Mouse (Mus musculus) gastrocnemius, postnatal 14 days (tissue): ENCODE data around the gene Timp3. TPM values are rescaled to one million over a fixed set of nuclear protein-coding genes. Genes with fewer than 3 reads are reported as not detected.

Source experiments
- DNase-seq: peaks from one replicate; pipeline ENCODE4 v3.0.0; 2021; ENCODE audit warnings: mixed read lengths
- intact Hi-C: fragments of 180-260 bp; cut with DNase I; formaldehyde crosslinking; loops from one replicate; pipeline ENCODE4 v1.15.1; 2025; ENCODE audit warnings: low total_unique reads
- total RNA-seq, 2 experiments: library from RNA; stranded (reverse); gene quantifications; 2 replicates each; pipeline ENCODE4 v1.2.3; 2021

Gene Timp3
- total RNA-seq, 2 experiments from 2014 or later, result 80.1 to 91.6 TPM

DNA sequence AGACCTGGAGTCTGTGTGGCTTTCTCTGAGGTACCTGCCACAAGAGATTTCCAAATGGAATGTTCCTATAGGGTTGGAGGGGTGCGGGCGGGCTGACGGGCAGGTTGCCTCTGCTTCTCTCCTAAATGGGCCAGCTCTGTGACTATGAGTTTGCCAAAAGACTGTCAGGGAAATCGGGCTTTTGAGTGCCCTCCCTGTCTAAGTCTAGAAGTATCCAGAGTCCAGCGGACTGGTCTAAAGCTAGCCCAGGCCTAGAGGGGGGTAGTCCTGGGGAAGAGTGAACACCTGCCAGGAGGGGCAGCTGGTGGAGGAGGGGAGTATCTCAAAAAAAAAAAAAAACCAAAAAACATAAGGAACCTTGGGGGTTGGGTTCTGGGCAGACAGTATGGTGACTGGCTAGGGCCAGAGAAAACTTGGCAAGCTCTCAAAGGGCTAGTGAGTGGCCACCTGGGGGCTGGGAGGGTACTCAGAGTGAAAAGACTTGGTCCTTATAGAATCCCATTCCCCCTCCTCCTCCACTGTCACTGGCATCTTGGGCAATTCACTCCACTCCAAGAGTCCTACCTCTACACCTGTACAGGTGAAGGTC is 18.5 kb downstream of the Timp3 start:
- intact Hi-C loops, result no loop called here
- DNase-seq, result no peak

DNA sequence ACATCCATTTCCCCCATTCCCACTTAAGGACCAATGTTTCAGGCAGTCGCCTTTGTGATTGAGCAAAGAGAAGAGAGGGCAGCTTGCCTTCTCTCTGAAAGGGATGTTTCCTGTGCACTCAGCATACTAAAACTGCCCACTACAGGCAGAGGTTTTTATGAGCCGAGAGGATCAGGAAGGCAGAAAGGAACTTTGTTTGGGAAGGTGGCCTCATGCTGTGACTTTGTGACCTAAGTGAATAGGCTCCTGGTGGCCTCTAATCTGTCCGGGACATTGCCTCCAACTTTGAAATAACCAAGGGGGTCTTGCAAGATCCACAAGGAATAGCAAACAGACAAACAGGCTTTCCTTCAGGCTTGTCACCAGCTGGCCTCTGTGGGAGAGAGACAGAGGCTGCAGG is 19.4 kb downstream of the Timp3 start:
- intact Hi-C loops, result no loop called here

DNA sequence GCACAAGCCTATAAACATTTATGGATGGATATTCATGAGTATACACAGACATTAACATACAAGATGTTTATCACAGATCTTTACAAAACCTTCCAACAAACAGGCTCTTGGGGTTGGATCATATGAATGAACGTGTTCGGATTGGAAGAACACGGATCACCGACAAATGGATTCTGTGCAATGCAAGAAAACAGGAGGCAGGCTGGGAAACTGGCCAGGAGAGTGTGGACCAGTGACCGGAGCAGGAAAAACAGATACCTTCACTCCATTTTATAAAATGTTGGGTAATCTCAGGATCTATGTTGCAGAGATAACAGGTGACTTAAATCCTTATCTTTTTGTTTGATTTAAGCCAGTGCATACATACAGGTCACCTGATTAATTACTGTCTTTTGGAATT is 20.0 kb downstream of the Timp3 start:
- DNase-seq, result no peak
- intact Hi-C loops, result no loop called here

More for the DNA sequence above, 19.4 kb downstream of the Timp3 start:
- DNase-seq, result no peak

DNA sequence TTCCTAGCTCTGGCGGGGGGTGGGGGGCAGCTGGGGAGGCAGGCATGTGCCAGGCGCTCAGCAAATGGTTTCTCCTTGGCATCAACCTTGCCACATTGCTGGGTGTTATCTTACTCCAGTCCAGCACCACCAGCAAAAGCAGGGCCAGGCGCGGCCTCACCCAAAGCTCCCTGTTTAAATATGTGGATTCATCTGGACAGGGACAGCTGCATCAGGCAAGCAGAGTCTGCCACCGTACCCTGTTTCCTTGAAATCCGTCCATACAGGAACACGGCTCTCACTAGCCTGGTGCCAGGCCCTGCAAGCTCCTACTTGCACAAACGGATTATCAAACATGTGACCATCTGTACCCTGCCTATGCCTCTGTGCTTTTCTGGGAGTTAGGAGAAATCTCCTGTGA is 21.0 kb downstream of the Timp3 start:
- intact Hi-C loops, result no loop called here
- peak; percentile 76 for DNase-seq

DNA sequence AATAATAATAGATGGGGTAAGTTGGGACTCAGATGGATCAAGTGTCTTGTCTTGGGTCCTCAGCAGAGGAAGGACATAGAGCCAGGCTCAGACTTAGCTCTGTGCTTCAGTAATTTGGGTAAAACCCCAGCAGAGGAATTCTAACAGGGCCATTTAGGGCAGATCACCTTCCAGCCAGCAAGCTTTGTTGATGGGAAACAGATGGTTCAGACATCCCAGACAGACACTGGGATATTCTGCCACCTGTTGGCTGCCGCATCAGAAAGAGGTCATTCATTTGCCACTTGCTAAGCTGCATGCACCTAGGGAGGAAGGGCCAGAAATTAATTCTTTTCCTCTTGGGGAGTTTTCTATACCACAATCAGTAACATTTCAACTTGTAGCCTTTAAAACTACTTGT is 21.8 kb downstream of the Timp3 start:
- intact Hi-C loops, result no loop called here
- DNase-seq, result no peak

DNA sequence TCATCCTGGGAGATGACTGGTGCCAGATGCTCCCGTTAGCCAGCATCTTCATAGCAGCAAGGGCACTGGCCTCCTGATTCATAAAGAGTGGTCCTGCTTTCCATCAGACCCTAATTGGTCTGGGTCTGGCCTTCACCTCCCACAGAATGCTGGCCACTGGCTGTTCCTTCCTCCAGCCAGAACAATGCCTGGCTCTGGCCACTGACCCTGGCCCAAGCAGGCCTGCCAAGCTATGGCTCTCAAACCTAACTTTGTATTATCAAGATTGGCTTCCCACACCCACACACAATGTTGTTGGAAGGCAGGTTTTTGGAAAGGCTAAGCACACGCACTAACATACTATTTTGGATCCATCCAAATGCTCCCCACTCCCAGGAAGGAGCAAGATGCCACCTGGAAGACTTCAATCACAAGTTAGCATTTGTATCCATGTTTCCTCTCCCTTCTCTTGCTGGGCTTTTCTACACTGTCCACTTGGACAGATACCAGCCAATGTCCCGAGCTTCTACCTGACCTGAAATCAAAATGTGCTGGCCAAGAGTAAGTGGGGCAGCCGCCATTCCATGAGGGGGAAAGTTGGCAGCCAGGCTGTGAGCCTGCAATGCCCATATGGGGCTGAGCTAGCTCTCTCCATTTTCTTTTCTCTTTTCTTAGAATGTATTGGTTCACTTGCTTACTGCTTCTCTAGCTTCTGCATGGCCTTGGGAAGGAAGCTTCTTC is 23.3 kb downstream of the Timp3 start:
- intact Hi-C loops, result no loop called here

DNA sequence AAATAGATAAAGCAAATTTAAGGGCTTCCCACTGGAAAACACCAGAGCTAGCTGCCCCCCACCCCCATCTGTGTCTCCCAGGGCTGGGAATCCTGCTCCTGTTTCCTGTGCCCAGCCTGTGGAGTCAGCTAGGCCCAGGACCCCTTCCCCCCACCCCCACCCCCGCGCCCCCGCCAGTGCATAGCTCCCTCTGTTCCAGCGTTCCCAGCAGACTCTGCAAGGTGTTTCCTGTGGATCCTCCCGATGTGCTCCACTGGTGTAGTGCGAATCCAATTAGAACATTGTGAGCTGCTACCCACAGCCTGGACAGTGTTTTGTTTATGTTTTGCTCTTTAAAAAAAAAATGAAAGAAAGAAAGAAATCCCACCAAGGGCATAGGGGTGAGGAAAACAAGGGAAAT is 25.1 kb downstream of the Timp3 start:
- intact Hi-C loops, result no loop called here
- no peak for DNase-seq

More for the DNA sequence above, 23.3 kb downstream of the Timp3 start:
- DNase-seq, result no peak

DNA sequence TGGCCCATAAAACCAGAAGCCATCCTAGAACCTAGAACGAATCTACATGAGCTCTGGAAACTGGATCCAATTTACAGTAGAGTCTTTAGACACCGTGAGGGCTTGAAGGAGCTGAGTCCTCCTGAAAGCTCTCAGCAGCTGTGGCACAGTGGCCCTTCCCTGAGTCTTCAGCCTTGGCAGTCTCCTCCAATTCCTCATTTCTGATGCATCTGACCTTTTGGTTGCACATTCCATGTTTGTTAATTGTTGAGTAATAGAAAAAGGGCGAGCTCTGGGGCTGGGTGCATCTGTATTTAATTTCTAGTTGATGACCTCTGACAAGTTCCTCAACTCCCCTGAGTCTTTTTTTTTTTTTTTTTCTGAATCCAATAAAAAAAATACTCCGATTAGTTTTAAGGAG is 28.0 kb downstream of the Timp3 start:
- no peak for DNase-seq
- intact Hi-C loops, result no loop called here

DNA sequence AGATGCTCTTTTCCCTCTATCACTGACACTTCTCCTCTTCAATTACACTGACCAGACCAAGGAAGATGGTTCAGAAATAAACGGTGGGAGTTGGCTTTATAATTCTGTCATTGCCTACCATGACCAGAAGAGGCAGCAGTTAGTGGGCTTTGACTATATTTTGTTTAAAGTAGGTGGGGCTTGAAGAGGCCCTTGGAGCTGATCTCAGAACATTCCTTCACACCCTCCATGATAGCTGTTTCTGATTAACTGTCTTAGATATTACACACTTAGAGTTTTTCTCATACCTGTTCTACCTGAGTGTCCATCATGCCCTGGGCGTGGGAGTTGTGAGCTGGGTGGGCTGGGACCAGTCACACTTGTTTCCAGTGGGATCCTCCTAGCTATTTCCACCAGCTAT is 28.5 kb downstream of the Timp3 start:
- DNase-seq, result no peak
- intact Hi-C loops, result no loop called here

DNA sequence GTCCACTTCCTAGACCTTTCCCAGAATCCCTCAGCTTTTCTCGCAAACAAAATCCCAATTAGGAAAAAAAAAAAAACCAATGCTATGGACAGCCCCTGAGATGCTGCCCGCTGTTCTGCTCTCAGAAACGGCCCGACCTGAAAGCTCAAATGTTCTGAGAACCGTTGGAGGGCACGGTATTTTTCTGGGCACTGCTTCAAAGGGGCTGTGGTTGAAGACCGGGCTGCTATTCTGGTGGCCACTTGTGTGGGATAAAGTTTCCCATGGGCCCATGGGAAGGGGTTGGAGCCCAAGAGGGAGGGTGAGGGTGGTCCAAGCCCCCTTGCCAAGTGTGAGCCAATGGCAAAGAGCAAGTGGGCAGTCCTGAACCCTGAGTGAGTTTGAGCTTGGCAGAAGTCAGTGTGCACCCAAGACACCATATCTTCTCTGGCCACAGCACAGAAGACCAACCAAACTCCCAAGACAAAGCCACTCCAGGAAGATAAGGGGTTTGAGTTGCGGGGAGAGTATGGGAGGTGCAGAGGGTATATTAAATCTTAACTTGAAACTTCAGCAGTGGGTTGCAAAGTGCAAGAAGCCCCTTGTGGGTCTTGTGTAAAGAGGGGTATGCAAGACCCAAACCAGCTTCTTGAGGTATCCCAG is 29.2 kb downstream of the Timp3 start:
- DNase-seq, result no peak
- intact Hi-C loops, result no loop called here

DNA sequence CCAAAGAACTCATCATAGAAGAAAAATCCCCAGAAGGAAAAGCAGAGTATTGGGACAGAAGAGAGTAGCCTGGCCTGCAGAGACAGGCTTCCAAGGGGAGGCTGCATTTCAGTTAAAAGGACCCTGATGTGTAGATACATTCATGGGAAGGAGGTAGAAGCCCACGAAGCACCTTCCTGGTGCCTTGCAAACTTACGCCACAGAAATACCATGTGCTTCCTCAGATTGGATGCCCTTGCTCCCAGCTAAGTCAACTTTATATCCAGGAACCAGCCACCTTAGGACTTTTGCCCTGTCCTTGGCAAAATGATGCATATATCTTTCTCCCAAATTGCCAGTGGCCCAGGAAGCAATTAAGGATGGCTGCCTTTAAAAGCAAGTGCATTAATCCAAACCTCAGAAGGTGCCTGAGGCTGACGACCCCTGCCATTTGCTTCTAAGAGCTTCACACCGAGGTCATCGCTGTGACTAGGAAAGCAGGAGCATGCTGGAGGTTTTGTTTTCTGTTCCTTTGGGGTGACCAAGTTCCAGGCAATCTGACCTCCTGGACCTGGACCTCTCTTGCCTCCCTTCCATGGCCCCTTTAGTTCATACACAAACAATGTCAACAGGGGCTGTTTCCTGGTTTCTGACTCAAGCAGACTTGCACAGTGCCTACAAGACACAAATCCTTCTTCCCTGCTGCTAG is 31.0 kb downstream of the Timp3 start:
- intact Hi-C loops, result no loop called here
- no peak for DNase-seq

DNA sequence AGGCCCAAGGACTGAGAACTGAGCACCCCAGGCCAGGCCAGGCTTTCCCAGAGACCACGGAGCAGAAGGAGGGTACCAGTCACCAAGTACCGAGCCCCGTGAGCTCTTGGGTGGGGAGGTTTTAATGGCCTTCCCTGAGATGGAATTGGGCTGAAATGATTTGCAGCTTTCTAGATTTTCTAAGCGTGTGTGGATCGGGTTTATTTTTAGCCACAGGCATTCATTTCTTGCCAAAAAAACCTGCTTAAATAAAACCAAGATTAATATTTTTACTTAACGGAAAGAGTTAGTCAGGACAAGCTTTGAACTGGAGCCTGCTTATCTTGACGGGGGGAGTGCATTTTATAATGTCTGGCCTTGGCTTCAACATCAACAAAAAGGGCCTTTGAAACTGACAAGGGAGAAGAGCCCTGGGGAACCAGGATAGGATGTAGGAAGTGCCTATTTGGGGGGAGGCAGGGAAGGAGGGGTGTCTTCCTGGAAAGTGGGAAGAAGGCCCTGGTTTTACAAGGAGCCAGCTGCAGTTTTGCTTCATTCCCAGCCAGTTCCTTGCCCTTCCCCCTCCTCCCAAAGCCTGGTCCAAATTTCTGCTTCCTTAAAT is 31.6 kb downstream of the Timp3 start:
- intact Hi-C loops, result no loop called here
- no peak for DNase-seq

DNA sequence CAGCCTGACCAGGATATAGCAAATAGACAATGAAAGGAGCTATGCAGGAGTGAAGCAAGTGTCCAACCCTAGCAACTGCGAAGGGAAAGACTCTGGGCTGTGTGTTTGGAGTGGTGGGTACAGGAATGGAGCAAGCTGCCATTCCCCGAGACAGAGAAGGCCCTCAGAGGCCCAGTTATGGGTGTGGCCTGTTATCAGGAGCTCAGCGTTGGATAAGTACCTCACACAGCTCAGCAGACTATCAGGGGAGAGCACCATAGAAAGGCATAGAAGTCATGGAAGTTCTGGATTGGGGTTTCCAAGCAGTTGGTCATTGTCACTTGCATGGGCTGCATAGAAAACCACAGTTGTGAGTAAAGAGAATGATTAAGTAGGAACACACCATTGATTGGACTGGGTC is 32.8 kb downstream of the Timp3 start:
- intact Hi-C loops, result no loop called here
- DNase-seq, result no peak

DNA sequence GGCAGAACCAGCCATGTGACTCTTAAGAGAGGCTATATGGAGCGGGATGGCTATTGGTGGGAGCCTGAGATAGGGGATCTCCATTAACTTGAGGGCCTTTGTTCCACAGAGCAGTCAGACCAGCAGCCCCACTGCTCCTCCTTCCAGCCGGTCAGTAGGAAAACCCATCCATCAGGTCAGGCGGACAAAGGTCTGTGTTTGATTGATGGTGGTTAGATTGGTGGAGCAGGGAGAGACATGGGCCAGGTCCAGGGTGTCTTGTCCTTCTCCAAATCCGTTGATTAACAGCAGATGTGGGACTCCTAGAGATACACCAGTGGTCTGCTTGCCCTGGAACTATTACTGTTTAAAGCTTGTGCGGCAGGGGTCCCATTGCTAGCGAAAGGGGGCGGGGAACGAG is 34.4 kb downstream of the Timp3 start:
- no peak for DNase-seq

DNA sequence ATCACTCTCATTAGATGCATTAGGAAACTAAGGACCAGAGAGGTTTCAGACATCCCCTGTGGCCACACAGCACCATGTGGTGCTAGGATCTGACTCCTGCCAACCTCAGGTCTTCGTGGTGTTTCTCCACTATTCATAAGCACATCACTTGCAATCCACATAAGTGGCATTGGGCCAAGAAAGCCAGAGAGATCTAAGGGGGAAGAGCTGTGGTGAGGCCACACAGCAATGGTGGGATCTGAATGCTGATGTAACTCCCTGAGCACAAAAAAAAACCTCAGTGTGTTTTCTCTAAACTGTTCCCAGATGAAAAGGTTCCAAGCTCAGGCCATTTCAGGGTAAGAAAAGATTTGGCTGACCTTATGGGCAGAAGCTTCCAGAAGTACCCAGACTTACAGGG is 36.3 kb downstream of the Timp3 start:
- DNase-seq, result no peak
- intact Hi-C loops, result no loop called here

More for the DNA sequence above, 34.4 kb downstream of the Timp3 start:
- intact Hi-C loops, result no loop called here

DNA sequence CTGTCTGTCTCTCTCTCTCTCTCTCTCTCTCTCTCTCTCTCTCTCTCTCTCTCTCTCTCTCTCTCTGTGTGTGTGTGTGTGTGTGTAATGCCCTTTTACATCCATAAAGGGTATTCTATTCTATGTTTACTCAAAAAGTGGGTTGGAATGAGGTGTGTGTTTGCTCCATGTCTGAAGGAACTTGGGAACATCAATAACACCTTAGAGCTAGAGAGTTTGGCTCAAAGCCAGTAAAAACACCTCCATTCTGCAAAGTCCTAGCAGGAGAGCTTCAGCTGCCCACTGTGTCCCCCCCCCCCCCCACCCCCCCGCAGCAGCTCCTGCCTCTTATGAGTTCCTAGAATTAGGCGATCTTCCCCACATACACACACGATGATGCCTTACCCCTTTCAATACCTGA is 37.1 kb downstream of the Timp3 start:
- intact Hi-C loops, result no loop called here
- no peak for DNase-seq

DNA sequence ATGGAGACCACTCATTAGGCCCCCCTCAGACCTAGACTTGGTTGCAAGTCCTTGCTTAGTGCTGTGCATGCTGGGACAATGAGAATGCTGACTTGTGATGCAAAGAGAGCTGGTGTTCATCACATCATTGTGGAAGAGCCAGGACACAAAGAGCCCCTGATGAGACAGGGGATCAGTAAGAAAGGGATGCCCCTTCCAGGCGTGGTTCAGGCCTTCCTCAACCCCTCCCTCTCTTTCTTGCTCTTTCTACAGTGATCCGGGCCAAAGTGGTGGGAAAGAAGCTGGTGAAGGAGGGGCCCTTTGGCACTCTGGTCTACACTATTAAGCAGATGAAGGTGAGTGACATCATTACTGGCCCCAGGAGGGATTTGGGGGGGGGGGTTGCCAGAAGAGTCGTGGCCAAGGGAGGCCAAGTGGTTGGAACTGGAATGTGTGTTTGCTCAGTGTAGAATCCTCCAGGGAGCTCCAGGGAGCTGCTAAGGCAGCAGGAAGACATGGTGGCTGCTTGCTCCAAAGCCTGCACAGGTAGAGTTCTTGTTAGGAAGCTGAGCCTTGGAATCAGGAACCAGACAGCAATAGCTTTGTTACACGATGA is 38.0 kb downstream of the Timp3 start:
- no peak for DNase-seq
- intact Hi-C loops, result no loop called here

DNA sequence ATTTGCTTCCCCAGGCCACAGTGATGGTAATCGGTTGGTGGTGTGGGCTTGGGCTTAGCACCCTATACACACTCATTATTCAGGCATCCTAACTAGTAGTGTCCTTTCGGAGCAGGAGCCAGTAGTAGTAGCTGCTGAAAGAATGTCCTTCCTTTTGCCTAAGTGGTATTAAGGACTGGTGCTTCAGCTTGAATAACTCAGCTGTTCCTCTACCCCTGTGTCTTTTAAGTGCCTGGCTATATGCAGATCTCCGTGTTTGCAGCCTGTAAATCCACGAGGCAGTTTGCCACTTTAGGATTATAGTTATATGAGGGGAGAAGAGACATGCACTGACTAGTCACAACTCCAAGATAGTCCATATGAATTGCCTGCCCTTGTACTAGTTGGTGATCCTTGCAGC is 38.9 kb downstream of the Timp3 start:
- DNase-seq, result no peak

DNA sequence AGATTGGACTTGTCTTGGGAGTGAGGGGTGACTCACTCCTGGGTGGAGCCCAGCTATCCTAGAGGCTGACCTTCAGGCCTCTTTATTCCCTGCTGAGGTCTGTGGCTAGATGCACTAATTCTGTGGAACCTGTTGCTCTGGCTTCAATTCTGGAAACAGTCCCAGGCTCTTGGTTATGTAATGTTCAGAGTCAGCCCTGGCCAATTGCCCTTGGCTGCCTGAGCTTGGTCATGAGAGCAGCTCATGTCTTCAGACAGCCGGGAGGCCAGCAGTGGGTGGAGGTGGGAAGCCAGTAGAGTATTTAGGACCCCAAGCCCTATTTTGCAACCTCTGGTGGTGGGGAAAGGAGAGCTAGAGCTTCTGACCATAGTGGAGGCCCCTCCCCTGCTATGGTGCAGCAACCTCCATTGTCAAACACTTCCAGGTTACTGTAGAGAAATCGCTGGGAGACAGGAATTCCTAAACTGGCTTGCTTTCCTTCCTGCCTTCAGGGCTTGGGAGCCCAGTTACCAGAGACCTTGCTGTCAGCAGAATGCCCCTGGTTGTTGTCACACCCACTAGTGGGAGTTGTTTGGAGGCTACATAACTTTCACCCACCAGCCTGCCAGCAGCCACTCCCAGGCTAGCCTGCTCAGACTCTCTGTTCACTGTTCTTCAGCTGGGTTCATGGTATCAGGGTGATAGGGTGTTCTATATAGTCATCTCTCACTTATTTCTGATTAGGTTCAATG is 39.6 kb downstream of the Timp3 start:
- intact Hi-C loops, result loop anchor here (5.0 kb wide), 1 partner anchor 33 kb away; no protein-coding TSS in a partner anchor
- peak; percentile 90 for DNase-seq

More for the DNA sequence above, 38.9 kb downstream of the Timp3 start:
- intact Hi-C loops, result no loop called here
